Mouse (Mus musculus): ENCODE results near the gene Sdhb. TPM values are rescaled to one million over a fixed set of nuclear protein-coding genes. Genes with fewer than 3 reads are reported as not detected.

Gene Sdhb
- polyA plus RNA-seq, 1 experiment from 2014 or later: 456 TPM

Other genes with a start within 250 kb of the Sdhb start
- not detected in 2 replicates for gene Padi6, start 218.6 kb upstream of the Sdhb start, polyA plus RNA-seq (2014; fragmentation: Nextera tagmentation; extraction: Ambion mirVana)
- 0.12 and 0.18 TPM in 2 replicates for gene Padi4, start 187.0 kb upstream of the Sdhb start, polyA plus RNA-seq (2014; fragmentation: Nextera tagmentation; extraction: Ambion mirVana)
- gene Padi3, start 150.6 kb upstream of the Sdhb start, polyA plus RNA-seq (2014; fragmentation: Nextera tagmentation; extraction: Ambion mirVana): not detected in 2 replicates
- gene Padi1, start 115.4 kb upstream of the Sdhb start, polyA plus RNA-seq (2014; fragmentation: Nextera tagmentation; extraction: Ambion mirVana): 0.12 TPM in 1 of 2 replicates, not detected in the other
- 1.1 and 1.7 TPM in 2 replicates for gene Padi2, start 54.9 kb upstream of the Sdhb start, polyA plus RNA-seq (2014; fragmentation: Nextera tagmentation; extraction: Ambion mirVana)
- 162 and 173 TPM in 2 replicates for gene Atp13a2, start 25.7 kb downstream of the Sdhb start, polyA plus RNA-seq (2014; fragmentation: Nextera tagmentation; extraction: Ambion mirVana)
- 142 and 169 TPM in 2 replicates for gene Mfap2, start 49.2 kb downstream of the Sdhb start, polyA plus RNA-seq (2014; fragmentation: Nextera tagmentation; extraction: Ambion mirVana)
- gene Crocc, start 99.3 kb downstream of the Sdhb start, polyA plus RNA-seq (2014; fragmentation: Nextera tagmentation; extraction: Ambion mirVana): 7.2 and 7.4 TPM in 2 replicates
- gene Necap2, start 117.2 kb downstream of the Sdhb start, polyA plus RNA-seq (2014; fragmentation: Nextera tagmentation; extraction: Ambion mirVana): 38.4 and 43.3 TPM in 2 replicates
- 0.24 TPM in 1 of 2 replicates, not detected in the other for gene Spata21, start 127.1 kb downstream of the Sdhb start, polyA plus RNA-seq (2014; fragmentation: Nextera tagmentation; extraction: Ambion mirVana)
- 17.1 and 38.5 TPM in 2 replicates for gene Szrd1, start 178.6 kb downstream of the Sdhb start, polyA plus RNA-seq (2014; fragmentation: Nextera tagmentation; extraction: Ambion mirVana)
- gene Fbxo42, start 186.7 kb downstream of the Sdhb start, polyA plus RNA-seq (2014; fragmentation: Nextera tagmentation; extraction: Ambion mirVana): 28.6 and 31.9 TPM in 2 replicates

Data from midbrain, embryonic 14.5 days (tissue).